Comparison of ENCODE assay signal across 13 mouse cellular contexts in genomic region chr6:148358580-148359246, GRCm38 (mm10).
DNase-seq lines count a peak whose midpoint lies in the region; ATAC-seq and TF ChIP-seq lines count a peak whose summit lies in the region.
"Had no signal": no experiment of that assay in that cellular context is flagged by ENCODE, and none has a peak within 500 bp of the region (broad histone marks: within the 10 kb centered on the region; RNA-seq: fewer than 3 reads in every experiment).

No protein-coding gene starts in this region.

- H3K4me2 ChIP-seq in lung, embryonic 15.5 days: no peak overlapping the region
- H3K4me2 ChIP-seq in neural tube, embryonic 13.5 days: peak overlapping the region; percentile 22

- no peak for TF ChIP-seq CTCF in lung, adult 2 months (IDR thresholded peaks at IDR 0.05; ENCODE audit: insufficient read depth, low read length)

- 66% methylated on average over 9 of the region's 12 CpGs for WGBS in lung, embryonic 15.5 days
- WGBS in forebrain, embryonic 10.5 days: 41% methylated on average over 10 of the region's 12 CpGs
- 27% methylated on average over 8 of the region's 12 CpGs for WGBS in neural tube, embryonic 13.5 days
- 53% methylated on average over 11 of the region's 12 CpGs for WGBS in lung, adult 2 months

- H3K4me1 ChIP-seq in lung, embryonic 15.5 days: peaks cover 11% of the 10 kb centered on the region
- peaks cover 30% of the 10 kb centered on the region for H3K4me1 ChIP-seq in forebrain, embryonic 10.5 days
- peaks cover 16% of the 10 kb centered on the region for H3K4me1 ChIP-seq in neural tube, embryonic 13.5 days (replicated peaks)
- H3K4me1 ChIP-seq in lung, adult 2 months (ENCODE audit: control insufficient read depth, insufficient read depth, low read length): peaks cover 9% of the 10 kb centered on the region; the same call in 1 of the 2 replicates

- H3K27ac ChIP-seq in lung, embryonic 15.5 days: peak overlapping the region; percentile 53
- peak overlapping the region; percentile 70 for H3K27ac ChIP-seq in forebrain, embryonic 10.5 days
- H3K27ac ChIP-seq in neural tube, embryonic 13.5 days (replicated peaks): peak overlapping the region; percentile 49

- no peak for TF ChIP-seq POLR2A in lung, adult 2 months (IDR thresholded peaks at IDR 0.05; ENCODE audit: borderline replicate concordance, extremely low read depth, low read depth, low read length)

- no peak overlapping the region for H3K9ac ChIP-seq in lung, embryonic 15.5 days
- no peak overlapping the region for H3K9ac ChIP-seq in neural tube, embryonic 13.5 days

- no peaks in the 10 kb centered on the region for H3K27me3 ChIP-seq in lung, embryonic 15.5 days
- H3K27me3 ChIP-seq in forebrain, embryonic 10.5 days (ENCODE audit: poor library complexity, severe bottlenecking): no peaks in the 10 kb centered on the region
- H3K27me3 ChIP-seq in neural tube, embryonic 13.5 days: no peaks in the 10 kb centered on the region

- no peak for ATAC-seq in lung, embryonic 15.5 days (ENCODE audit: borderline replicate concordance, extremely low read depth, low FRiP score, low TSS enrichment)
- no peak for ATAC-seq in neural tube, embryonic 13.5 days (ENCODE audit: low read depth)
- ATAC-seq: hindbrain, embryonic 16.5 days had no signal

- DNase-seq in lung, postnatal 14 days: no peak
- peak; percentile 96 for DNase-seq in R1 (ENCODE audit: low read depth, low spot score)
- DNase-seq in forebrain, embryonic 10.5 days (ENCODE audit: extremely low spot score, low spot score): peak; percentile 30
- DNase-seq in thymus, postnatal 0 days (ENCODE audit: low spot score): no peak
- no peak for DNase-seq in layer of hippocampus, adult 11-12 months (ENCODE audit: low spot score)
- no peak for DNase-seq in lung, adult 2 months
- DNase-seq: adrenal gland, postnatal 36 days; cerebellum, postnatal 10 days; kidney, postnatal 14 days; left cerebral cortex, postnatal 4 days had no signal

- H3K9me3 ChIP-seq in lung, embryonic 15.5 days: no peaks in the 10 kb centered on the region
- H3K9me3 ChIP-seq in forebrain, embryonic 10.5 days: peaks cover 26% of the 10 kb centered on the region
- H3K9me3 ChIP-seq in neural tube, embryonic 13.5 days: 0 out of 2 replicates have a peak, but pooled peaks cover 6% of the 10 kb centered on the region

- no peak overlapping the region for H3K4me3 ChIP-seq in lung, embryonic 15.5 days
- peak overlapping the region; percentile 35 for H3K4me3 ChIP-seq in forebrain, embryonic 10.5 days
- no peak overlapping the region for H3K4me3 ChIP-seq in neural tube, embryonic 13.5 days
- H3K4me3 ChIP-seq in lung, adult 2 months (replicated peaks; ENCODE audit: extremely low read depth, low read depth, low read length): no peak overlapping the region

- H3K36me3 ChIP-seq in lung, embryonic 15.5 days: peaks cover 14% of the 10 kb centered on the region
- peaks cover 23% of the 10 kb centered on the region for H3K36me3 ChIP-seq in forebrain, embryonic 10.5 days (replicated peaks)
- H3K36me3 ChIP-seq in neural tube, embryonic 13.5 days: peaks cover 13% of the 10 kb centered on the region

Comparison
In these comparisons a context has a peak if more than half of its experiments do, and no peak if none do; other contexts are left out.
1. DNase-seq: peak in R1 (single experiment) and forebrain, embryonic 10.5 days (single experiment); none in lung, postnatal 14 days (single experiment), thymus, postnatal 0 days (single experiment), layer of hippocampus, adult 11-12 months (single experiment) and lung, adult 2 months (single experiment).
2. Peak in every context shown above with its lines, with median percentiles within 50 percentile points of each other: H3K27ac ChIP-seq.